Mouse (Mus musculus) intestine, embryonic 16.5 days (tissue): ENCODE measurements around the gene Ccdc80. TPM values are rescaled to one million over a fixed set of nuclear protein-coding genes. Genes with fewer than 3 reads are reported as not detected.

Source experiments
- ATAC-seq: fragments of 200-750 bp; cut with Nextera tagmentation; 2 replicates; pipeline ENCODE4 v1.8.0; 2017; ENCODE audit warnings: moderate TSS enrichment, moderate library complexity
- H3K27ac ChIP-seq: fragments of 300-500 bp; sonication (generic); 2 replicates; pipeline ENCODE4 v1.5.1; 2014; ENCODE audit warnings: mild to moderate bottlenecking, low read length
- H3K27me3 ChIP-seq: fragments of 300-500 bp; sonication (generic); replicated peaks from 2 replicates; pipeline ENCODE4 v1.6.1; 2014; ENCODE audit warnings: low read length, control low read depth, mixed read lengths; ENCODE audit not compliant: control insufficient read depth, insufficient read depth
- H3K36me3 ChIP-seq: fragments of 300-500 bp; sonication (generic); 2 replicates; pipeline ENCODE4 v1.6.1; 2014; ENCODE audit warnings: low read length, control low read depth; ENCODE audit not compliant: control insufficient read depth, insufficient read depth
- H3K4me1 ChIP-seq: fragments of 300-500 bp; sonication (generic); 2 replicates; pipeline ENCODE4 v1.6.1; 2014; ENCODE audit warnings: low read length, control low read depth, mixed read lengths; ENCODE audit not compliant: control insufficient read depth, insufficient read depth
- H3K4me2 ChIP-seq: fragments of 300-500 bp; sonication (generic); 2 replicates; pipeline ENCODE4 v1.6.1; 2014; ENCODE audit warnings: low read depth, low read length, control low read depth
- H3K4me3 ChIP-seq: fragments of 300-500 bp; sonication (generic); 2 replicates; pipeline ENCODE4 v1.5.1; 2014; ENCODE audit warnings: mild to moderate bottlenecking, low read length
- H3K9ac ChIP-seq: fragments of 300-500 bp; sonication (generic); 2 replicates; pipeline ENCODE4 v1.6.1; 2014; ENCODE audit warnings: low read depth, low read length
- H3K9me3 ChIP-seq: fragments of 300-500 bp; sonication (generic); 2 replicates; pipeline ENCODE4 v1.6.1; 2016; ENCODE audit warnings: low read length, control low read depth; ENCODE audit not compliant: control insufficient read depth
- WGBS: fragments of 180-500 bp; shearing (Covaris S2); extraction: QIAGEN DNeasy Blood & Tissue Kit; methylation state at CpG from one replicate; pipeline ENCODE4 v1.1.7; 2014; 5-methylcytosine and 5-hydroxymethylcytosine counted together
- polyA plus RNA-seq: library from polyadenylated mRNA; unstranded; fragments of >200 nt; fragmentation: Nextera tagmentation; extraction: Ambion mirVana; gene quantifications from 2 replicates; pipeline ENCODE4 v1.2.1, GENCODE M21; 2015

Gene Ccdc80
- 61.3 and 62.1 TPM in 2 replicates for polyA plus RNA-seq

- Histone ChIP-seq H3K27me3 (no peaks in the 10 kb centered on the region), H3K27ac (peak within 1 kb of the TSS; percentile 76), H3K4me3 (peak within 1 kb of the TSS; percentile 43), H3K9ac (peak within 1 kb of the TSS; percentile 63), H3K4me2 (peak within 1 kb of the TSS; percentile 44), H3K36me3 (no peaks in the 10 kb centered on the region), H3K9me3 (no peaks in the 10 kb centered on the region), H3K4me1 (0 out of 2 replicates have a peak, but pooled peaks cover 2% of the 10 kb centered on the region)
- peak; percentile 62 for ATAC-seq
- 20% methylated on average over 6 of the region's 6 CpGs for WGBS
Measured at GRCm38 (mm10) chr16:45093137-45093731, at the start of gene Ccdc80. Gene Ccdc80, plus strand, starts transcription at chr16:45093402.

GRCm38 (mm10) chr16:45044844-45045243, 48.4 kb upstream of the Ccdc80 start:
- WGBS, result 54% methylated on average over 3 of the region's 3 CpGs
- no peak for ATAC-seq
- no peak overlapping the region for H3K4me3 ChIP-seq
- H3K4me2 ChIP-seq, result no peak overlapping the region
- H3K27ac ChIP-seq, result no peak overlapping the region
- no peaks in the 10 kb centered on the region for H3K27me3 ChIP-seq
- H3K9ac ChIP-seq, result no peak overlapping the region
- no peaks in the 10 kb centered on the region for H3K9me3 ChIP-seq
- H3K4me1 ChIP-seq, result no peaks in the 10 kb centered on the region
- H3K36me3 ChIP-seq, result no peaks in the 10 kb centered on the region

GRCm38 (mm10) chr16:45057222-45057621, 36.0 kb upstream of the Ccdc80 start:
- Histone ChIP-seq H3K4me2 (no peak overlapping the region), H3K9me3 (no peaks in the 10 kb centered on the region), H3K4me3 (no peak overlapping the region), H3K9ac (no peak overlapping the region), H3K36me3 (no peaks in the 10 kb centered on the region), H3K27ac (no peak overlapping the region), H3K4me1 (no peaks in the 10 kb centered on the region), H3K27me3 (no peaks in the 10 kb centered on the region)
- WGBS, result 90% methylated on average over 7 of the region's 7 CpGs
- no peak for ATAC-seq

GRCm38 (mm10) chr16:45057922-45058321, 35.3 kb upstream of the Ccdc80 start:
- H3K9ac ChIP-seq, result no peak overlapping the region
- no peak overlapping the region for H3K4me2 ChIP-seq
- no peaks in the 10 kb centered on the region for H3K27me3 ChIP-seq
- no peaks in the 10 kb centered on the region for H3K4me1 ChIP-seq
- H3K36me3 ChIP-seq, result no peaks in the 10 kb centered on the region
- no peaks in the 10 kb centered on the region for H3K9me3 ChIP-seq
- peak overlapping the region; percentile 29 for H3K27ac ChIP-seq
- H3K4me3 ChIP-seq, result no peak overlapping the region
- no peak for ATAC-seq
- WGBS, result 56% methylated on average over 4 of the region's 4 CpGs

GRCm38 (mm10) chr16:45061140-45061539, 32.1 kb upstream of the Ccdc80 start:
- 59% methylated on average over 3 of the region's 3 CpGs for WGBS
- ATAC-seq, result no peak
- H3K36me3 ChIP-seq, result no peaks in the 10 kb centered on the region

GRCm38 (mm10) chr16:45070383-45071083, 22.7 kb upstream of the Ccdc80 start:
- no peaks in the 10 kb centered on the region for H3K9me3 ChIP-seq
- no peak overlapping the region for H3K27ac ChIP-seq
- no peak overlapping the region for H3K4me2 ChIP-seq
- H3K4me3 ChIP-seq, result no peak overlapping the region
- WGBS, result 77% methylated on average over 8 of the region's 8 CpGs
- no peak overlapping the region for H3K9ac ChIP-seq
- no peaks in the 10 kb centered on the region for H3K36me3 ChIP-seq
- 0 out of 2 replicates have a peak, but pooled peaks have one; percentile 31 for ATAC-seq
- no peaks in the 10 kb centered on the region for H3K4me1 ChIP-seq
- H3K27me3 ChIP-seq, result no peaks in the 10 kb centered on the region

More at GRCm38 (mm10) chr16:45061140-45061539, 32.1 kb upstream of the Ccdc80 start:
- Histone ChIP-seq H3K4me1 (no peaks in the 10 kb centered on the region), H3K9me3 (no peaks in the 10 kb centered on the region), H3K4me3 (no peak overlapping the region), H3K9ac (no peak overlapping the region), H3K27ac (no peak overlapping the region), H3K4me2 (no peak overlapping the region), H3K27me3 (no peaks in the 10 kb centered on the region)

- H3K36me3 ChIP-seq, result no peaks in the 10 kb centered on the region
- 65% methylated on average over 2 of the region's 2 CpGs for WGBS
- H3K4me2 ChIP-seq, result no peak overlapping the region
- H3K9me3 ChIP-seq, result no peaks in the 10 kb centered on the region
- no peak overlapping the region for H3K9ac ChIP-seq
- H3K27ac ChIP-seq, result no peak overlapping the region
- no peak for ATAC-seq
- H3K27me3 ChIP-seq, result no peaks in the 10 kb centered on the region
- no peaks in the 10 kb centered on the region for H3K4me1 ChIP-seq
- H3K4me3 ChIP-seq, result no peak overlapping the region
Measured at GRCm38 (mm10) chr16:45071424-45071823, 21.8 kb upstream of the Ccdc80 start.

GRCm38 (mm10) chr16:45077517-45078080, 15.6 kb upstream of the Ccdc80 start:
- Histone ChIP-seq H3K9me3 (no peaks in the 10 kb centered on the region), H3K27me3 (no peaks in the 10 kb centered on the region), H3K36me3 (no peaks in the 10 kb centered on the region), H3K4me2 (no peak overlapping the region), H3K4me1 (0 out of 2 replicates have a peak, but pooled peaks cover 2% of the 10 kb centered on the region), H3K4me3 (no peak overlapping the region), H3K27ac (no peak overlapping the region), H3K9ac (no peak overlapping the region)
- no peak for ATAC-seq
- WGBS, result 70% methylated on average over 6 of the region's 6 CpGs

- Histone ChIP-seq H3K4me1 (0 out of 2 replicates have a peak, but pooled peaks cover 2% of the 10 kb centered on the region), H3K4me2 (no peak overlapping the region), H3K36me3 (no peaks in the 10 kb centered on the region), H3K4me3 (no peak overlapping the region), H3K9me3 (no peaks in the 10 kb centered on the region), H3K27ac (no peak overlapping the region), H3K9ac (no peak overlapping the region), H3K27me3 (no peaks in the 10 kb centered on the region)
- WGBS, result 29% methylated on average over 2 of the region's 2 CpGs
- ATAC-seq, result no peak
Measured at GRCm38 (mm10) chr16:45079322-45079721, 13.9 kb upstream of the Ccdc80 start.
